Comparison of ENCODE assay signal across 7 mouse cellular contexts in genomic region chr6:89595777-89596146, GRCm38 (mm10). TPM values are rescaled to one million over a fixed set of nuclear protein-coding genes. Genes with fewer than 3 reads are reported as not detected.
DNase-seq lines count a peak whose midpoint lies in the region; ATAC-seq and TF ChIP-seq lines count a peak whose summit lies in the region.

No protein-coding gene starts in this region.

- H3K4me1 ChIP-seq in lung, embryonic 14.5 days (ENCODE audit: insufficient read depth), result peaks cover 4% of the 10 kb centered on the region; the same call in 1 of the 2 replicates
- peaks cover 20% of the 10 kb centered on the region; the same call in 1 of the 2 replicates for H3K4me1 ChIP-seq in forebrain, postnatal 0 days (ENCODE audit: insufficient read depth)
- peaks cover 7% of the 10 kb centered on the region; the same call in 1 of the 2 replicates for H3K4me1 ChIP-seq in limb, embryonic 12.5 days (replicated peaks)
- H3K4me1 ChIP-seq in neural tube, embryonic 15.5 days, result peaks cover 17% of the 10 kb centered on the region

- ATAC-seq in lung, embryonic 14.5 days (ENCODE audit: insufficient read depth), result peak; percentile 2; the same call in 1 of the 2 replicates
- peak; percentile 23 for ATAC-seq in forebrain, postnatal 0 days
- ATAC-seq in limb, embryonic 12.5 days (ENCODE audit: insufficient number of reproducible peaks, insufficient read depth, low FRiP score, low TSS enrichment, low read depth), result peak; percentile 40; the same call in 1 of the 2 replicates
- ATAC-seq in neural tube, embryonic 15.5 days (ENCODE audit: low FRiP score), result peak; percentile 42
- no peak; the same call in 1 of the 2 replicates for ATAC-seq in megakaryocyte progenitor cell, adult 5-6 weeks (replicated peaks; ENCODE audit: poor library complexity)

- TF ChIP-seq CTCF in lung, embryonic 14.5 days (IDR thresholded peaks at IDR 0.05; ENCODE audit: low read depth), result no peak
- no peak for TF ChIP-seq CTCF in forebrain, postnatal 0 days (IDR thresholded peaks at IDR 0.05; ENCODE audit: low read depth)

- H3K9ac ChIP-seq in lung, embryonic 14.5 days, result no peak overlapping the region
- no peak overlapping the region for H3K9ac ChIP-seq in forebrain, postnatal 0 days
- H3K9ac ChIP-seq in limb, embryonic 12.5 days (replicated peaks), result no peak overlapping the region
- no peak overlapping the region for H3K9ac ChIP-seq in neural tube, embryonic 15.5 days (replicated peaks)

- no peak for DNase-seq in lung, embryonic 14.5 days
- no peak for DNase-seq in lung, postnatal 10 days
- no peak for DNase-seq in forebrain, postnatal 0 days
- no peak for DNase-seq in MN1 (ENCODE audit: low spot score)

- H3K27ac ChIP-seq in lung, embryonic 14.5 days (ENCODE audit: low read depth), result no peak overlapping the region
- no peak overlapping the region for H3K27ac ChIP-seq in forebrain, postnatal 0 days (ENCODE audit: low read depth, low read length)
- H3K27ac ChIP-seq in limb, embryonic 12.5 days, result no peak overlapping the region
- H3K27ac ChIP-seq in neural tube, embryonic 15.5 days (replicated peaks), result no peak overlapping the region

- no peaks in the 10 kb centered on the region for H3K27me3 ChIP-seq in lung, embryonic 14.5 days (ENCODE audit: insufficient read depth, low read length)
- H3K27me3 ChIP-seq in forebrain, postnatal 0 days (ENCODE audit: insufficient read depth, low read length), result no peaks in the 10 kb centered on the region
- H3K27me3 ChIP-seq in limb, embryonic 12.5 days, result no peaks in the 10 kb centered on the region
- H3K27me3 ChIP-seq in neural tube, embryonic 15.5 days (replicated peaks), result no peaks in the 10 kb centered on the region

- WGBS in lung, embryonic 14.5 days, result 22% methylated on average over 5 of the region's 5 CpGs
- 29% methylated on average over 5 of the region's 5 CpGs for WGBS in forebrain, postnatal 0 days
- WGBS in limb, embryonic 12.5 days, result 25% methylated on average over 5 of the region's 5 CpGs
- 29% methylated on average over 5 of the region's 5 CpGs for WGBS in neural tube, embryonic 15.5 days

- no peaks in the 10 kb centered on the region for H3K36me3 ChIP-seq in lung, embryonic 14.5 days (ENCODE audit: insufficient read depth)
- no peaks in the 10 kb centered on the region for H3K36me3 ChIP-seq in forebrain, postnatal 0 days (ENCODE audit: insufficient read depth)
- no peaks in the 10 kb centered on the region for H3K36me3 ChIP-seq in limb, embryonic 12.5 days
- H3K36me3 ChIP-seq in neural tube, embryonic 15.5 days, result no peaks in the 10 kb centered on the region

- no peaks in the 10 kb centered on the region for H3K9me3 ChIP-seq in lung, embryonic 14.5 days (ENCODE audit: low read depth, low read length)
- no peaks in the 10 kb centered on the region for H3K9me3 ChIP-seq in forebrain, postnatal 0 days (ENCODE audit: low read length)
- peaks cover 7% of the 10 kb centered on the region for H3K9me3 ChIP-seq in limb, embryonic 12.5 days
- H3K9me3 ChIP-seq in neural tube, embryonic 15.5 days (replicated peaks), result no peaks in the 10 kb centered on the region

- peak overlapping the region; percentile 70 for H3K4me3 ChIP-seq in lung, embryonic 14.5 days (ENCODE audit: low read depth, low read length)
- H3K4me3 ChIP-seq in forebrain, postnatal 0 days (ENCODE audit: low read depth, low read length), result peak overlapping the region; percentile 67
- H3K4me3 ChIP-seq in limb, embryonic 12.5 days (replicated peaks), result no peak overlapping the region
- H3K4me3 ChIP-seq in neural tube, embryonic 15.5 days (replicated peaks), result peak overlapping the region; percentile 64

- H3K4me2 ChIP-seq in lung, embryonic 14.5 days, result peak overlapping the region; percentile 82
- H3K4me2 ChIP-seq in forebrain, postnatal 0 days (ENCODE audit: low read depth), result peak overlapping the region; percentile 76
- peak overlapping the region; percentile 74; the same call in 1 of the 2 replicates for H3K4me2 ChIP-seq in limb, embryonic 12.5 days
- H3K4me2 ChIP-seq in neural tube, embryonic 15.5 days, result peak overlapping the region; percentile 63

RNA-seq across cellular contexts. Expression of gene Chchd6, which starts 0.3 kb away (rescaled TPM):
- 66.9 and 69.3 TPM in 2 replicates for polyA plus RNA-seq in lung, embryonic 14.5 days (2014; fragmentation: Nextera tagmentation; extraction: Ambion mirVana)
- 159 and 199 TPM in 2 replicates for total RNA-seq in forebrain, postnatal 0 days (2014; rRNA removed)
- 210 and 211 TPM in 2 replicates for polyA plus RNA-seq in forebrain, postnatal 0 days (2015; fragmentation: Nextera tagmentation; extraction: Ambion mirVana)
- polyA plus RNA-seq in limb, embryonic 12.5 days (2016; fragmentation: Nextera tagmentation; extraction: Ambion mirVana), result 53.9 and 54.8 TPM in 2 replicates
- 155 and 174 TPM in 2 replicates for polyA plus RNA-seq in neural tube, embryonic 15.5 days (2015; fragmentation: Nextera tagmentation; extraction: Ambion mirVana)
- 19.3 and 19.7 TPM in 2 replicates for total RNA-seq in megakaryocyte progenitor cell, adult 5-6 weeks (2015)
- 8.8 and 10.3 TPM in 2 replicates for total RNA-seq in megakaryocyte progenitor cell, adult 5-6 weeks (2017)

RNA-seq across cellular contexts. Expression of gene Txnrd3, which starts 48.0 kb away (rescaled TPM):
- 14.6 and 14.9 TPM in 2 replicates for polyA plus RNA-seq in lung, embryonic 14.5 days (2014; fragmentation: Nextera tagmentation; extraction: Ambion mirVana)
- total RNA-seq in forebrain, postnatal 0 days (2014; rRNA removed), result 21.2 and 24.2 TPM in 2 replicates
- polyA plus RNA-seq in forebrain, postnatal 0 days (2015; fragmentation: Nextera tagmentation; extraction: Ambion mirVana), result 20.1 and 21.4 TPM in 2 replicates
- 10.3 and 10.8 TPM in 2 replicates for polyA plus RNA-seq in limb, embryonic 12.5 days (2016; fragmentation: Nextera tagmentation; extraction: Ambion mirVana)
- 11.6 and 12.7 TPM in 2 replicates for polyA plus RNA-seq in neural tube, embryonic 15.5 days (2015; fragmentation: Nextera tagmentation; extraction: Ambion mirVana)
- 4.3 and 5.3 TPM in 2 replicates for total RNA-seq in megakaryocyte progenitor cell, adult 5-6 weeks (2015)
- total RNA-seq in megakaryocyte progenitor cell, adult 5-6 weeks (2017), result 9.3 and 9.6 TPM in 2 replicates
